Mouse (Mus musculus) stomach, embryonic 16.5 days (tissue): ENCODE data around the gene Rcsd1. TPM values are rescaled to one million over a fixed set of nuclear protein-coding genes. Genes with fewer than 3 reads are reported as not detected.

Source experiments
- ATAC-seq: fragments of 200-750 bp; cut with Nextera tagmentation; 2 replicates; pipeline ENCODE4 v1.8.0; 2017; ENCODE audit warnings: moderate number of reproducible peaks, moderate TSS enrichment; ENCODE audit not compliant: insufficient read depth, low FRiP score
- H3K27ac ChIP-seq: fragments of 300-500 bp; sonication (generic); 2 replicates; pipeline ENCODE4 v1.5.1; 2014; ENCODE audit warnings: low read length
- H3K27me3 ChIP-seq: fragments of 300-500 bp; sonication (generic); 2 replicates; pipeline ENCODE4 v1.6.1; 2014; ENCODE audit warnings: low read length, control low read depth, mixed read lengths; ENCODE audit not compliant: control insufficient read depth, insufficient read depth
- H3K36me3 ChIP-seq: fragments of 300-500 bp; sonication (generic); 2 replicates; pipeline ENCODE4 v1.6.1; 2014; ENCODE audit warnings: low read length; ENCODE audit not compliant: control insufficient read depth, insufficient read depth
- H3K4me1 ChIP-seq: fragments of 300-500 bp; sonication (generic); 2 replicates; pipeline ENCODE4 v1.6.1; 2014; ENCODE audit warnings: low read length, control low read depth, mixed read lengths; ENCODE audit not compliant: control insufficient read depth, insufficient read depth
- H3K4me2 ChIP-seq: fragments of 300-500 bp; sonication (generic); 2 replicates; pipeline ENCODE4 v1.6.1; 2014; ENCODE audit warnings: low read depth, low read length, mixed read lengths
- H3K4me3 ChIP-seq: fragments of 300-500 bp; sonication (generic); replicated peaks from 2 replicates; pipeline ENCODE4 v1.5.1; 2014; ENCODE audit warnings: mild to moderate bottlenecking, low read length
- H3K9ac ChIP-seq: fragments of 300-500 bp; sonication (generic); 2 replicates; pipeline ENCODE4 v1.6.1; 2014; ENCODE audit warnings: low read length
- H3K9me3 ChIP-seq: fragments of 300-500 bp; sonication (generic); replicated peaks from 2 replicates; pipeline ENCODE4 v1.6.1; 2016; ENCODE audit warnings: low read length, control low read depth; ENCODE audit not compliant: control insufficient read depth
- WGBS: fragments of 180-500 bp; shearing (Covaris S2); extraction: QIAGEN DNeasy Blood & Tissue Kit; methylation state at CpG from one replicate; pipeline ENCODE4 v1.1.7; 2014; 5-methylcytosine and 5-hydroxymethylcytosine counted together
- polyA plus RNA-seq: library from polyadenylated mRNA; unstranded; fragments of >200 nt; fragmentation: Nextera tagmentation; extraction: Ambion mirVana; gene quantifications from 2 replicates; pipeline ENCODE4 v1.2.1, GENCODE M21; 2015

Rcsd1 gene
- polyA plus RNA-seq, 1 experiment from 2014 or later = 44.4 TPM

DNA sequence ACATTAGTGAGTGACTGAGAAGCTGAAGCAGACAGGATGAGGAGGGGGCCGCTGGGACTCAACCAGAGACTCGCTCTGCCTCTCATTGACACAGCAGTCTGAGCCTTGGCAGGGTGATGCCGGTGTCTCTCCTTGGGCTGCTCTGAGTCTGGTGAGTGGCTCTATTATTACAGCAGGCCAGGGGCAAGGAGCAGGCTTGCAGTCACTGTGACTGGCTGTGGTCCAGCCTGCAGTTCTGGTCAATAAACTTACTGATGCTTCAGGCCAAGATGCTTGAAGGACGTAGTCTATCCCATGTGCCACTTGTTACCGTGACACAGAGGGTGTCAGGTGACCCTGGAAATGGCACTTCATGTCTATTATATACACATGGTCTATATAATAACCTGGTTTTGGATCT is 43.8 kb downstream of the Rcsd1 start:
- Histone ChIP-seq H3K4me3 (no peak overlapping the region), H3K9me3 (no peaks in the 10 kb centered on the region), H3K4me2 (no peak overlapping the region), H3K27ac (no peak overlapping the region), H3K4me1 (peaks cover 10% of the 10 kb centered on the region), H3K9ac (no peak overlapping the region), H3K27me3 (no peaks in the 10 kb centered on the region), H3K36me3 (no peaks in the 10 kb centered on the region)
- no peak for ATAC-seq
- WGBS = 78% methylated on average over 5 of the region's 5 CpGs

DNA sequence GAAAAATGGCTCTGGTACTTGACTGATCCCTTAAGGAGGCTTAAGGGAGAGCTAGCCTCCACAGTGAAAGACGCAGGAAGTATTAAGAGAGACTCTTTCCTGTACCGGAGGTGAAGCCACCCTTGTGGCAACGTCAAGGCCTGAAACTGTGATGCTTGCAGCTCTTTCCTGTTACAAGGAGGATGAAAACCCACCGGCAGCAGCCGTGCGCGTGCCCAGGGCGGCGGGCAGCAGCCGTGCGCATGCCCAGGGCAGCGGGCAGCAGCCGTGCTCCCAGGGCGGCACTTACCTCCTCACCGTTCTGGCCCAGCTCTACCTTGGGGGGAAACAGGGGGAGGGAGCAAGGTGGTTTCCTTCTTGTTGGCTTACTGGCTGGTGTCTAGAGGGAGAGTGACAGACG is 46.3 kb downstream of the Rcsd1 start:
- 75% methylated on average over 16 of the region's 16 CpGs for WGBS
- Histone ChIP-seq H3K27me3 (no peaks in the 10 kb centered on the region), H3K9ac (no peak overlapping the region), H3K9me3 (no peaks in the 10 kb centered on the region), H3K27ac (peak overlapping the region; percentile 46), H3K4me3 (no peak overlapping the region), H3K36me3 (no peaks in the 10 kb centered on the region), H3K4me1 (peaks cover 5% of the 10 kb centered on the region; the same call in 1 of the 2 replicates), H3K4me2 (no peak overlapping the region)
- no peak for ATAC-seq

DNA sequence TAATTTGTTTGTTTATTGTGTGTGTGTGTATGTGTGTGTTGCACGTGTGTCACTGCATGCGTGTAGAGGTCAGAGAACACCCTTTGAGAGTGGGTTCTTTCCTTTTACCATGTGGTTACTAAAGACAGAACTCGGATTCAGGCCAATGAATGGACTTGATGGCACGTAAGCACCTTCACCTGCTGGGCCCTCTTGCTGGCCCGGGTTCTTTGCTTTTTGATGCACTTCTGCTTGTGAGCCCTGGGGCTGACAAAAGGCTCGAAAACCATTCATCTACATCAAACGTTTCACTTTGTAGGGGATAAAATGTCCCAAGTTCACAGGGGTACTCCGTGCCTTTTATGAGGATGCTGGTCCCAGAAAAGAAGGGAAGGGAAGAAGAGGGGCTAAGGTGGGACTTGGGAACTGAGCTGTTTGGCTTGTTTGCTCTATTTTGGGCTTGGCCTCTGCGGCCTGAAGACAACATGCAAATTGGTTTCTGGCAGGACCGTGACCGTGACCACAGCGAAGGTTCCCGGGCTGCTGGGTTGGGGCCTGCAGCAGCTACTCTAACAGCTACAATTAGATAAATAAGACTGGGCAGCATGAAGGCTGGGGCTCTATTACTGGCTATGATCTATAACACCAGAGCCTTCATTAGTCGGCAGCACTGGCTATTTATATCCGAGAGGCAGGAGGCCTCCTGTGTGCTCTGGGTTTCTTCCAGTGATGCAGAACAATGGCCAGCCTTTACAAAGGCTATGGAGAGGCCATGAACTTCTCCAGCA is 46.9 kb downstream of the Rcsd1 start:
- Histone ChIP-seq H3K27me3 (no peaks in the 10 kb centered on the region), H3K9ac (no peak overlapping the region), H3K9me3 (no peaks in the 10 kb centered on the region), H3K36me3 (no peaks in the 10 kb centered on the region), H3K4me3 (no peak overlapping the region), H3K27ac (peak overlapping the region; percentile 46; the same call in 1 of the 2 replicates), H3K4me1 (peaks cover 5% of the 10 kb centered on the region; the same call in 1 of the 2 replicates), H3K4me2 (no peak overlapping the region)
- 67% methylated on average over 15 of the region's 15 CpGs for WGBS
- no peak for ATAC-seq

DNA sequence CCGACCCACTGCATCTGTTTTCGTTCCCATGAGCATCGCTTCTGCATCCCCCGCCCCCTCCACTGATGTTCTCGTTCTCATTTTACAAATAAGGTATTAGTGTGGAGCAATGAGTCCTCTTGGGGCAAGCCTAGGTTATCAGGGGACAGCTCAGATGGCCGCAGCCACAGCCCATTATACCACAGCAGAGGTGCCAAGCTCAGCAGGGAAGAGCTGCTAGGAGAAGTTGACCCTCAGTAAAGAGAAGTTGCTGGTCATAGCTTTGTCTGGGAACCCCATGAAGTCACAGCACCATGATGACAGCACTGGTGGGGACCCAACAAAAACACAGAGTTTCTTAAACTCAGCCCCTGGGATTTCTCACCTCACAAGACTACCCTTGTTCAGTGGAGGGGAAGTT is 47.8 kb downstream of the Rcsd1 start:
- Histone ChIP-seq H3K9me3 (no peaks in the 10 kb centered on the region), H3K36me3 (no peaks in the 10 kb centered on the region), H3K27ac (no peak overlapping the region), H3K9ac (no peak overlapping the region), H3K4me1 (peaks cover 5% of the 10 kb centered on the region; the same call in 1 of the 2 replicates), H3K4me2 (no peak overlapping the region), H3K4me3 (no peak overlapping the region), H3K27me3 (no peaks in the 10 kb centered on the region)
- no peak for ATAC-seq
- 76% methylated on average over 6 of the region's 6 CpGs for whole genome bisulfite sequencing

DNA sequence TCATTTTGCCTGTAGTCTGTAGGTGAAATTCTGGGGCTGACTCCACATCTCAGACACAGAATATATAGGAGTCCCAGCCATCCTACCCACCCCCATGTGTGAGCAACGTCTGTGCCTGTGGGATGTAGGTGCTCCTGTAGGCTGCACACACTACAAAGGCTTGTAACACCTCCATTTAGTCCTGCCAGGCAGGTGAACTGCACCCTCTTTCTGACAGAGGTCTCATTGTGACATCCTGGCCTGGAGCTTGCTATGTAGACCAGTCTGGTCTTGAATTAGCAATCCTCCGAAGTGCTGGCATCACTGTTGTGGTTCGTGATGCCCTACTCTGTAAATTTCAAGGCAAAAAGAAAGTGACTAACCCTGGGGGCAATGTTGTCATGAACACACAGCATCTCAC is 48.4 kb downstream of the Rcsd1 start:
- no peaks in the 10 kb centered on the region for H3K36me3 ChIP-seq
- peaks cover 5% of the 10 kb centered on the region; the same call in 1 of the 2 replicates for H3K4me1 ChIP-seq

DNA sequence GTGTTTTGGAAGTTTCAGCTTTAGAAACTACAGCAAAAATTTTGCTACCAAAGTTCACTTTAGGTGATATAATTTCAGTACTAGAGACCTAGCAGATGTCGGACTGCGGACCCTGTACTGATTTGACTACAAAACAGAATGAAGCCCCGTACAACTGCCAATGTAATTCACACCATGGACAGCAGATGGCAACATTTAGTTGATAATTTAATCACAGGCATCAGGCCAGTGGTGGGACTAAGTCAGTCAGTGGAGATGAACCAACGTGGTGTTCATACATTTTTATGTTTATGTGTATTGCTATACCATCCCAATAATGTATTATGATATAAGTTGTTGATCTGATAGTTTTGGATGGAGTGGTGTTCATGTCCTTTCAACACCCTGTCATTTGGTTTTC is 48.8 kb downstream of the Rcsd1 start:
- Histone ChIP-seq H3K27ac (no peak overlapping the region), H3K4me2 (no peak overlapping the region), H3K9ac (no peak overlapping the region), H3K36me3 (no peaks in the 10 kb centered on the region), H3K4me3 (no peak overlapping the region), H3K4me1 (peaks cover 5% of the 10 kb centered on the region; the same call in 1 of the 2 replicates), H3K9me3 (no peaks in the 10 kb centered on the region), H3K27me3 (no peaks in the 10 kb centered on the region)
- WGBS = 21% methylated on average over 4 of the region's 4 CpGs
- ATAC-seq = 0 out of 2 replicates have a peak, but pooled peaks have one; percentile 18

More for the DNA sequence above, 48.4 kb downstream of the Rcsd1 start:
- H3K4me2 ChIP-seq = no peak overlapping the region
- H3K4me3 ChIP-seq = no peak overlapping the region
- no peak for ATAC-seq
- no peak overlapping the region for H3K27ac ChIP-seq
- no peak overlapping the region for H3K9ac ChIP-seq
- no peaks in the 10 kb centered on the region for H3K9me3 ChIP-seq
- WGBS = 60% methylated on average over 3 of the region's 3 CpGs
- no peaks in the 10 kb centered on the region for H3K27me3 ChIP-seq

DNA sequence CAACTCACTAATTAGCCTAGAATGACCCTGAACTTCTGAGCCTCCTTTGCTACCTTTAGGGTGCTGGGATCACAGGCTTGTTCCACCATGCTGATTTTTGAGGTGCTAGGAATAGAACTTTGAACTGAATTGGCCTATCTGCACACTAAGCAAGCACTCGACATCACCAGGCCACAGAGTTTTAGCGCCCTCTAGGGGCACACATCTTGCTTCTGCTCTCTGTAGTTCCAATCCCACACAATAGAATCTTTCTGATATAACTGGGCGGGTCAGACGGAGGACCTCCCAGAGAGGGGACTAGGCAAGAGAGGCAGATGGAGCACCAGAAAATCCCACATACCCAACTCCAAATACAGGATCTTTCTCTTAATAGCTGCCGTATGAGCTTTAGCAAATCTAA is 51.0 kb downstream of the Rcsd1 start:
- H3K27me3 ChIP-seq = no peaks in the 10 kb centered on the region
- WGBS = 35% methylated on average over 5 of the region's 5 CpGs
- H3K4me3 ChIP-seq = no peak overlapping the region
- peaks cover 5% of the 10 kb centered on the region; the same call in 1 of the 2 replicates for H3K4me1 ChIP-seq
- H3K36me3 ChIP-seq = no peaks in the 10 kb centered on the region; the same call in 1 of the 2 replicates
- no peak for ATAC-seq
- no peak overlapping the region for H3K9ac ChIP-seq
- no peak overlapping the region for H3K4me2 ChIP-seq
- no peaks in the 10 kb centered on the region for H3K9me3 ChIP-seq
- no peak overlapping the region for H3K27ac ChIP-seq

DNA sequence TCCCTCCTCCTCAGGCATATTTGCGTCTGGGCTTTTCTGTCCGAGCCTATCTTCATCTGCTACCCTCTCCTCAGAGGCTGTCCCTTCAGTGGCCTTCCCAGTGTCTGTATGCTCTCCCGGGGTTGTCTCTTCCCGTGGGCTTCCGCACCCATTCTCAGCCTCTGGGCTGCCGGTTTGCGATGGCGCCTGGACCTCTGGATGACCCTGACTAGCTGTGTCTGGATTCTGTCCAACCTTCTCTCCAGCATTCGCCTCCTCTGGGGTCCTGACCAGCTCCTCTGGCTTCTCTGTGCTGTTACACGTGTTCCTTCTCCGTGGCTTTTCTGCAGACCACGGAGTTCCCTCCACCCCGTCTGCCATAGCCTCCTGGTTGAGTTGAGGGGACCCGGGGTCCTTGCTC is 54.1 kb downstream of the Rcsd1 start:
- Histone ChIP-seq H3K4me2 (no peak overlapping the region), H3K27ac (no peak overlapping the region), H3K36me3 (no peaks in the 10 kb centered on the region; the same call in 1 of the 2 replicates), H3K4me3 (no peak overlapping the region), H3K27me3 (no peaks in the 10 kb centered on the region), H3K4me1 (no peaks in the 10 kb centered on the region), H3K9me3 (no peaks in the 10 kb centered on the region), H3K9ac (no peak overlapping the region)
- 60% methylated on average over 14 of the region's 14 CpGs for WGBS
- ATAC-seq = no peak

DNA sequence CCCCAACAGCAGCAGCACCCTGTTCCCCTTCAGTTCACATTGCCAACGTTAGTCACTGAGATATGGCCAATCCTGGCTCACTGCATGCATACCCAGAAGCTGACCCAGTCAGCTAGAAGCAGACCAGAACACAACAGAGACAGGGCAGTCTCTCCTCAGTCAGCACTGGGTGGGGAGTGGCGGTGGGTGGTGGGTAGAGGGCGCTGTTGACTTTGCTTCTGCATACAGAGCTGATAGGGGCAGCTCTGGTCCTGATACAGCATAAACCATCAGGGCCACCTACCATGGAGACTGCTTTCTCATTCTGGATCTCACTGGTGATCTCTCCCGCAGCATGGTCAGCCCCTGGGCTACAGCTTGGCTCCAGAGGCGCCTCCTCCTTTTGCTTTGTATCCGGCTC is 54.5 kb downstream of the Rcsd1 start:
- H3K4me3 ChIP-seq = no peak overlapping the region
- no peak overlapping the region for H3K4me2 ChIP-seq
- H3K27me3 ChIP-seq = no peaks in the 10 kb centered on the region
- no peaks in the 10 kb centered on the region for H3K9me3 ChIP-seq
- 71% methylated on average over 6 of the region's 6 CpGs for WGBS
- H3K36me3 ChIP-seq = peaks cover under 1% of the 10 kb centered on the region; the same call in 1 of the 2 replicates
- no peak overlapping the region for H3K9ac ChIP-seq
- no peaks in the 10 kb centered on the region for H3K4me1 ChIP-seq
- no peak overlapping the region for H3K27ac ChIP-seq
- ATAC-seq = 0 out of 2 replicates have a peak, but pooled peaks have one; percentile 30
